Mouse (Mus musculus): Measurements from ENCODE around the gene Nr5a2.

Nr5a2 gene

GRCm38 (mm10) chr1:136960428-136961012 lies at the start of gene Nr5a2:
TSS of gene Nr5a2 (minus strand) at chr1:136960448.
- DNase-seq = no peak

GRCm38 (mm10) chr1:137008726-137009239 lies 48.5 kb upstream of the Nr5a2 start:
- no peak for DNase-seq

- DNase-seq = no peak
Measured at GRCm38 (mm10) chr1:137003816-137004215, 43.6 kb upstream of the Nr5a2 start.

- DNase-seq = no peak
Measured at GRCm38 (mm10) chr1:137003144-137003543, 42.9 kb upstream of the Nr5a2 start.

- DNase-seq = no peak
Measured at GRCm38 (mm10) chr1:136991762-136992352, 31.6 kb upstream of the Nr5a2 start.

- DNase-seq = no peak
Measured at GRCm38 (mm10) chr1:136980253-136980893, 20.1 kb upstream of the Nr5a2 start.

GRCm38 (mm10) chr1:136977867-136978266 lies 17.6 kb upstream of the Nr5a2 start:
- DNase-seq = no peak

GRCm38 (mm10) chr1:136974040-136974439 lies 13.8 kb upstream of the Nr5a2 start:
- no peak for DNase-seq

GRCm38 (mm10) chr1:136973016-136973415 lies 12.8 kb upstream of the Nr5a2 start:
- DNase-seq = no peak

- no peak for DNase-seq
Measured at GRCm38 (mm10) chr1:136970995-136971394, 10.7 kb upstream of the Nr5a2 start.

GRCm38 (mm10) chr1:136966728-136967386 lies 6.6 kb upstream of the Nr5a2 start:
- DNase-seq = no peak

GRCm38 (mm10) chr1:136959491-136959890 lies 757 bp downstream of the Nr5a2 start:
- no peak for DNase-seq

- DNase-seq = peak; percentile 33
Measured at GRCm38 (mm10) chr1:136958666-136959065, 1.6 kb downstream of the Nr5a2 start.

GRCm38 (mm10) chr1:136958185-136958584 lies 2.1 kb downstream of the Nr5a2 start:
- peak; percentile 67 for DNase-seq

GRCm38 (mm10) chr1:136957696-136958095 lies 2.6 kb downstream of the Nr5a2 start:
- DNase-seq = no peak

GRCm38 (mm10) chr1:136954108-136954494 lies 6.1 kb downstream of the Nr5a2 start:
- no peak for DNase-seq

GRCm38 (mm10) chr1:136953444-136954107 lies 6.7 kb downstream of the Nr5a2 start:
- no peak for DNase-seq

- peak; percentile 66 for DNase-seq
Measured at GRCm38 (mm10) chr1:136952609-136953311, 7.5 kb downstream of the Nr5a2 start.

GRCm38 (mm10) chr1:136951946-136952531 lies 8.2 kb downstream of the Nr5a2 start:
- DNase-seq = no peak

GRCm38 (mm10) chr1:136951155-136951650 lies 9.0 kb downstream of the Nr5a2 start:
- no peak for DNase-seq

- DNase-seq = no peak
Measured at GRCm38 (mm10) chr1:136949323-136949741, 10.9 kb downstream of the Nr5a2 start.

All from retina, postnatal 1 day (tissue).